Mouse (Mus musculus) 3134 (cell line): ENCODE data around the gene Mxd4.

Experiments used
- DNase-seq: peaks from one replicate; pipeline ENCODE4 v3.0.0-alpha.2; 2011; ENCODE audit warnings: low spot score; ENCODE audit not compliant: insufficient read length; ENCODE audit errors: extremely low read depth

Mxd4 gene

DNA sequence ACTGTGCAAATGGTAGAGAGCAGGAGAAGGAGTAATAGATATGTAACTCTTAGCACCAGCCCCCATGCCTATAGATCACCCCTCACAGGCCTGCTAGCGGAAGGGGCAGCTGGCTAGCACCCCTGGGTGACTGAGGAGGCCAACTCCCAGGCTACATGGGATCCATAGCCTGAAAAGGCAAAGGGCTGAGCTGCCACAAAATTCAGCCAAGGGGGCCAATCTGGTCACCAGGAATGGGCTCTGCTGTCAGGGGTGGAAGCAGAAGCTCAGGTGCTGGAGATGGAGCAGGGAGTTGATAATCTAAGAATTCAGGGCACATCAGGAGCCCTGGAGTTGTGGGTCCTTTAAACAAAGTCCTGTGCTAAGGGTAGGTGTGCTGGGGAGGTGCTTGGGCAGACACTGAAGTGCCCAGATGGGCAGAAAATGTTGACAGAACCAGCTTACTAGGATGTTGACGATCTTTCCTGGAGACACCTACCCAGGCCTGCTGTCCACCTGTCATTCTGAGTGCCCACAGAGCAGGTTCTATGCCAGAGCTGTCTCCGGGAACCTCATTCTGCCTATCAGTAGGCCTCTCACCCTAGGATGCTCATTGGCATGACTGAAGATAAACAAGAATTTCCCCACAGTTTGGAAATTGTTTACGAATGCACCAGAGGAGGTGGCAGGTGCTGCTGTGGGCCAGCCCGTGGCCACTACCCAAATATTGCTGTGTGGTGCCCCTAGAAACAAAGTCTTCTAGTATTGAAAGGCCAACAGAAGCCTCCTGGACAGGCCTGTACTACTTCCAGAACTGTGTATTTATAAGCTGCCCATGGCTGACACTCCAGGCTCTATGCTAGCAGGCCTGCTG is 12.7 kb downstream of the Mxd4 start:
- no peak for DNase-seq

DNA sequence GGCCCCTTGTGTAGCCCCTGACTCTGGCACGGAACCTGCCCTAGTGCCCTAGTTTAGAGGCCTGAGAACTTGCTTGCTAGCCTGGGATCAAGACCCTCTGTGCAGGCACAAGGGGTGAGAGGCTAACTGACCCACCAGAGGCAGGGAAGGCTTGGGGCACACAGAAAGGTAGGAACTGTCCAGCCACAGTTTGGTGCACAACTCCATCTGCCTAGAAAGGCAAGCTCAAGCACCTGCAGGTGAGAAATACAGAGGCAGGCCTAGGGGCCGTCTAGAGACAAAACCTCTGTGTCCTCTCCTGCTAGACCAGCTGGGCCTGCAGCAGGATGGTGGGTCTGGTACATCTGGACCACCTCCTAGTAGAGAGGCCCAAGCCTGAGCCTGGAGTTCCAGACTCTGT is 13.5 kb downstream of the Mxd4 start:
- DNase-seq: no peak

DNA sequence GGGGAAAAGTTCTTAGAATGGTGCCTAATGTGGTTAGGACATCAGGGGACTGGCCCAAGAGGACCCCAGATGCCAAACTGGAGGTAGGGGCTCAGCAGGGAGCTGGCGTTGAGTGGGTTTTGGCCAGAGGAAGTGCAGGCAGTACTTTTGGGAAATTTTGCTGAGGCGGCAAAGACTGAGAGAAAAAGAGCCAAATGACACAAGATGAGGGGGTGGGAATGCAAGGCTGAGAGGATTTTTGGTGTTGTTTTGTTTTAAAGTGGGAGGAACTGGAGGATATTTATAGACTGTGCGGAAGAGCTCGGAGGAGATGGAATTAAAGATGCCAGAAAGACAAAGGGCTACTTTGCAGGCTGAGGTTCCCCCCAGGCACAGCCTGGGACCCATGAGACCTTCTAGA is 16.8 kb downstream of the Mxd4 start:
- no peak for DNase-seq

DNA sequence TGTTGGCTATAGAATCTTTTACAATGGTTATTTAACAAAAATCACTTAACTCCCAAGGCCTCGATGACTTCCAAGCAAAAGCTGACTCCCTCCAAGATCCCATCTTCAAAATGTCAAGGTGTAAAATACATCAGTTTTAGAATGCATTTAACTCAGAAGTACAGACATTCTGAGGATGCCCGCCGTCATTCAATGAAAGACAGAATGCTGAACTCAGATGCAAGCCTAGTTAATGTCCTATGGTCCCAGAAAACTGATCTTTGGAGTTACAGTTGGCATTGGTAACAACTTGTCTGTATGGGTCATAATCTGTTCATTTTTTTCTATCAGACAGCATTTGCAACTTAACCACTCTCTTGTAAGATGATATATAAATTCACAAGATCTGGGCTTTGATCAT is 17.6 kb downstream of the Mxd4 start:
- DNase-seq: no peak

DNA sequence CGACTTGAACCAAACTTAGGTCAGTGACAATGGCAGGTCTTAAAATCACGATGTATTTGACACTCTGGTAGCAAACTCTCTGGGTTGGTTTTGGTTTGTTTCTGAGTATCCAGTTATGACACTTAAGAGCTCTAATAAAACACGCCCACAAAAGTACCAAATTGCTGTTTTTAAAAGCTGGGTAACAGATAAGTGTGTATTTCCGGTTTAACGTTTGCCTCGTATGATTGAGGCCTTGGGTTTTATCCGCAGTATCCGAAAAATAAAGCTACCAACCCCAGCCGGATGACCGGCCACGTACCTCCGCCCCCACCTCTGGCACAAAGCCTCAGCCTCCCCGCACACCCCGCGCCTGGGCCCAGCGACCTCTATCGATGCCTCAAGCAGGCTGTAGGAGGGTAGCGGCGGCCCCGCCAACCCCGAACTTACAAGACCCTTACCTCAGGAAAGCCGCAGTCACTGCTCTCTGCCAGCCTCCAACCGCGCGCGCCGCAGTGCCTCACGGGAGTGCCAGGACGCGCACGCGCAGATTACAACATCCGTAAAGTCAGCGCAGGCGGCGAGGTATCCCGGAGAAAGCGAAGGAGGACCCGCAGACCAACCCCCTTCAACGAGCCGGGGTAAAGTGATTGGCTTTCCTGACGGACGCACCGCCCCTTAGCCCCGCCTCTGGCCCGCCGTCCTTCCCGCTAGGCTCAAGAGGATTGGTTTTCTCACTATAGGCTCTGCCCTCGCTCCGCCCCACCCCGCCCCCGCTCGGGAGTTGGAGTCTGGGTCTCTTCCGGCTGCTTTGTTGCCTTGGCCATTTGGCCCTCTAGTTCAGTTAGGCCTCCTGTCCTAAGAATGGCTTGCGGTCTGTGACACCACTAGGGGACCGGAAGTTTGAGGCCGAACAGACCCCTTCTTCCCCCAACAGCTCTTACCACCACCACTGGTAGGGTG is 18.3 kb downstream of the Mxd4 start, which contains the start of the genes Poln and Haus3:
Gene Poln (minus strand): TSS at position 499 of the 942 bp plus-strand sequence.
Gene Haus3 (minus strand): TSS at position 578 of the 942 bp plus-strand sequence.
- peak; percentile 99 for DNase-seq

DNA sequence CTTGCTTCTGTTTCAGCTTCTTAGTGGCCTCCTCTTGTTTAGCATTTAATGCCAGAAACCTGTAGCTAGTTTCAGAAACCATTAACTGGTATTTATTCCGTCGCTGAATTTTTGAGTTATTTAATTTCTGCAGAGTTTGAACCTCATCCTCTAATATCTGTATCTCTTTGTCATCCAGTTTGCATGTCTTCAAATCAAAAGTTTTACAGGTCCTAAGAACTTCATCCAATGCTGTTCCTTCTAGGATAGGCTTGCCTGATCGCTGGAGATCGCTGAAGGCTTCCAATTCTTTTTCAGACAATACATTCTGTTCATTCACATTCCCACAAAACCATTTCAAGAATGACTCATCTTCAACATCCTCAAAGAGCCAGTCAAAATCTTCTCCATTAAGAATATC is 19.7 kb downstream of the Mxd4 start:
- no peak for DNase-seq

DNA sequence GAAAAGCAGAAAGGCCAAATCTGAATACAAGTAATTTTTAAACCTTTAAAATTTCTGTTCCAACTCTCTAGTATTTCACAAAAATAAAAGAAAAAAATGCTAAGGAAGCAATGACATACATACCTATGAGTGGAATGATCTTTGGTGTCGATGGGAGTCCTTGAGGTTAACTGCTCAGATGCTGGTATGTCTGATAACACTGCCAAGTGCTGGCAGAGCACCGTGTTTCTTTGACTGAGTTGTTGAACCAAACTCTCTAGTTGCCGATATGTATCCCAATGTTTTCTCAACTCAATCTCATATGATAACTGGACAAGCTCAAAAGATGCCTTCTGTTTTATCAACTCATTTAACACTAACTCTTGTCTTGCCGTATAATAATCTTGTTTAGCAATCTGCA is 21.7 kb downstream of the Mxd4 start:
- DNase-seq: no peak

DNA sequence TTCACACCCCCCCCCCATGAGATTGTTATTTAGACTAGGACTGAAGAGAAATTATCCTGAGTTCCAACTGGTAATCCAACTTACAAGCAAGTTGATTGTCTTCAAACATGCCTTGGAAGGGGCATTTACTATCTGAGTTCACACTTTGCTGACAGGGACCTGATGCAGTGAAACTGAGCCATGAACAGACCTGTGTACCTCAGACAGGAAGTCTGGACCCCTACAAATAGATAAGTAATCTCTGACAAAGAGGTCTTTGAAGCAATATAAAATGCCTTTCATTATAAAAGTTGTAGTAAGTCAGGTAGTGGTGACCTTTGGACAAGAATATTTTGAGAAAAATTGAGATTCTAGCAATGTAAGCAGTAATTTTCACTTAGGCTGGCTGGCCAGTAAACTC is 39.0 kb downstream of the Mxd4 start:
- DNase-seq: no peak

DNA sequence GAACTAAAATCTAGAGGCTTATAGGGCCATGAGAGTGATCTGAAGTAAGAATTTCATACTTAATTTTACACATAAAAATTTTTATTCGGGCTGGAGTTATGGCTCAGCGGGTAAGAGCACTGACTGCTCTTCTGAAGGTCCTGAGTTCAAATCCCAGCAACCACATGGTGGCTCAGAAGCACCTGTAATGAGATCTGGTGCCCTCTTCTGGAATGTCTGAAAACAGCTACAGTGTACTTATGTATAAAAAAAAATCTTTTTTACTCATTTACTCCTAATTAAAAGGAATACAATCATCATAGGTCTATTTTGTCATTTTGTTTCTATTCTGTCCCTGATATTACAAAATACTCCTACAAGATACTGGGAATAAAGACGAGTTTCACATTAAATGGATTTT is 40.0 kb downstream of the Mxd4 start:
- DNase-seq: no peak

DNA sequence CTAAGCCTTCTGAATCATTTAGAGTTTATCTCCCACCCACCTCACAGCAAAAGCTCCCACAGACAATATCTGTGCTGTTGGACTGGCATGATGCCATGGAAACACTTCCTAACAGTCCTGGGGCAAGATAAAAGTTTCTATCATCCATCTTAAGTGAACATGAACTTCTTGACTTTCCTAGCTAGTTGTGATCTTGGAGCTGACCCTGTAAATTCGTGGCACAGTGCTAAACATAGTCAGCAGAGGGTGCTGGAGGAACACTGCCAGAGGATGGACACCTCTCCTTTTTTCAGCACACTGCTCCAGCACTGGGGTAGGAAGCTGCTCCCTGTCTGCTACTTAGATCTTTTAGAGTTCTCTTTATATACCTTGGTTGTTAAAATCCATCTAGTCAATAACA is 47.8 kb downstream of the Mxd4 start:
- no peak for DNase-seq

DNA sequence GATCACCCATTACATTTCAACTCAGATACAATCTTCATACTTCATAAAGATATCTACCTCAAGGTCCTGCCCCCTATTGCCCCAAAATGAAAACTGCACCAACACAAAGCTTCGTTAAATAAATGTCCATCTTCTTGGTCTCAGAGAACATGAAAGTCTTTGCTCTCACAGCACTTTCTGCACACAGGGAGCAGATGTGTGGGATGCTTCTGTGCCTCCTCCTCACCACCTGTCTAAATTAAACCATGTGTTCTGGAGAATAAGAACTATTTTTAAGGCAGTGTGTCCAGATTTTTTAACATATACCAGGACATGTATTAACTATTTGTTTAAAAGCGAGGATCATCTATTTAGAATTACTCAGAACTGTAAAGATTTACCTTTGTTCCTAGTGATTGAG is 54.8 kb downstream of the Mxd4 start:
- DNase-seq: no peak

DNA sequence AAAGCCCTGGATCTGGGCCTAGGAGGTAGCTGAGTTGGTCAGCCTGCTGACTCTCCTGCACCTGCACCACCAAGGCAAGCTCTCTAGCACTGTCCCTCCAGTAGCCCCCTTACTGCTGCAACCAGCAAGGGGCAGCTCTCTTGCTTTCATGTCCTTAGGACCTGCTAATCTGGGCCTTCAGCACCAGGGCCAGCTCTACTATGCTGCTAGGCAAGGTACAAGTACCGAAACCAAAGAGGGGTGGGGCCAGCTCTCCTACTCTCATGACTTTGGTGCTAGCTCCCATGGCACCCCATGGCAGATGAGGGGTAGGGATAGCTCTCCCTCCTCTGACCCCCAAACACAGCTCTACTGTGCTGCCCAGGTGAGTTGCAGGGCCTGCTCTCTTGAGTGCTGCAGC is 63.4 kb downstream of the Mxd4 start:
- DNase-seq: no peak
